Mouse (Mus musculus): Measurements from ENCODE around the gene Gabpb1. TPM values are rescaled to one million over a fixed set of nuclear protein-coding genes. Genes with fewer than 3 reads are reported as not detected.
A peak's percentile ranks its signal among the peaks of the same experiment; 100 is the strongest.
"Not testable (repeated sequence)": the region's sequence is repeated elsewhere in the genome, so short reads cannot be mapped to it uniquely, and the experiment has no call there.

The Gabpb1 gene
- polyA plus RNA-seq, 1 experiment: 6.0 TPM

GRCm38 (mm10) chr2:126618470-126619179 lies 57.5 kb downstream of the Gabpb1 start:
- no peaks in the 10 kb centered on the region for H3K36me3 ChIP-seq (replicated peaks; ENCODE audit: low read length)
- H3K9me3 ChIP-seq: no peaks in the 10 kb centered on the region
- TF ChIP-seq FLI1 (IDR thresholded peaks at IDR 0.05; ENCODE audit: low read length) (no peak), GATA1 (IDR thresholded peaks at IDR 0.05; ENCODE audit: borderline replicate concordance, low read length) (no peak)
- peaks cover 28% of the 10 kb centered on the region for H3K27me3 ChIP-seq (replicated peaks)
- peaks cover 21% of the 10 kb centered on the region for H3K4me1 ChIP-seq
- H3K4me3 ChIP-seq (replicated peaks): peak overlapping the region; percentile 4

DNA sequence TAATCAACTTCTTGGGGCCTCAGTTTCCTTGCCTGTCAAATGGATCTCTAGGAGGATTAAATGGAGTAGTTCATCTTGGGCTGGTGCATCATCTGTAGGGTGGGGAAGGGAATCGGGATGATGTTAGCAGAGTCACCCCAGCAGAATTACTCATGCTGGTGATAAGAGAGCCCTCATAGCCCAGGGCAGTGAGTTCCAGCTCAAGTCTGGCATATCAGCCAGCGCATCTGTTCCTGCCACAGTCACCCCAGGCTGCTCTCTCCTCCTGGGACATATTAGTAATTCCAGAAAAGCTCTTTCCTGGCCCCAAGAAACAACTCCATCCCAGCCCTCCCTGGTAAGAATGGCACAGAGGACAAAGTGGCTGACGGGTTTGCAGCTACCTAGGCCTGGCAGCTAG lies 60.8 kb downstream of the Gabpb1 start:
- Histone ChIP-seq H3K27me3 (replicated peaks) (peaks cover 28% of the 10 kb centered on the region), H3K4me3 (replicated peaks) (no peak overlapping the region), H3K9me3 (no peaks in the 10 kb centered on the region), H3K36me3 (replicated peaks; ENCODE audit: low read length) (no peaks in the 10 kb centered on the region), H3K4me1 (peaks cover 15% of the 10 kb centered on the region)
- TF ChIP-seq FLI1 (IDR thresholded peaks at IDR 0.05; ENCODE audit: low read length) (no peak), GATA1 (IDR thresholded peaks at IDR 0.05; ENCODE audit: borderline replicate concordance, low read length) (no peak)

DNA sequence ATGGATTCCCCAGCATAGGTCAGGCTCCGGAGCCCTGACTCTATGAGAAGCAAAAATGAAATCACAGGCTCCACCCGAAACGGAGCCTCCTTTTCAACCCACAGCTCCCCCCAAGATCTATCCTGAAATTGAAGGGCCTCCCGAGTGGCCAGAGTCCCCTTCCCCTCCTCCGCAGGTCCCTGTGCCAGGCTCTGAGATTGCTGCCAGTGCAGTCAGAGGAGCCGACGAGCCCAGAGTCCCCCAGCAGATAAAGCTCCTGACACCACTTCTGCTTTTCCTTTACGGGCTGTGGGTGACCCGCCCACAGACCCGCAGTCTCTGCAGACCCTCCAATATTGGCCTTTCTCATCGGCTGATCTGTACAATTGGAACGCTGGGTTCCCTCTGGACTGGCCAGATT lies 66.5 kb downstream of the Gabpb1 start:
- not testable (repeated sequence) for H3K36me3 ChIP-seq (replicated peaks; ENCODE audit: low read length); H3K9me3 ChIP-seq; H3K4me3 ChIP-seq (replicated peaks)
- H3K4me1 ChIP-seq: peaks cover 21% of the 10 kb centered on the region
- peaks cover 16% of the 10 kb centered on the region for H3K27me3 ChIP-seq (replicated peaks)

- peaks cover 21% of the 10 kb centered on the region for H3K4me1 ChIP-seq
- H3K9me3 ChIP-seq: no peaks in the 10 kb centered on the region
- H3K36me3 ChIP-seq (replicated peaks; ENCODE audit: low read length): no peaks in the 10 kb centered on the region
- H3K4me3 ChIP-seq (replicated peaks): peak overlapping the region; percentile 38
- peaks cover 19% of the 10 kb centered on the region for H3K27me3 ChIP-seq (replicated peaks)
- TF ChIP-seq FLI1 (IDR thresholded peaks at IDR 0.05; ENCODE audit: low read length) (no peak), GATA1 (IDR thresholded peaks at IDR 0.05; ENCODE audit: borderline replicate concordance, low read length) (no peak)
These were observed 68.5 kb downstream of the Gabpb1 start for GRCm38 (mm10) chr2:126607553-126608203.

DNA sequence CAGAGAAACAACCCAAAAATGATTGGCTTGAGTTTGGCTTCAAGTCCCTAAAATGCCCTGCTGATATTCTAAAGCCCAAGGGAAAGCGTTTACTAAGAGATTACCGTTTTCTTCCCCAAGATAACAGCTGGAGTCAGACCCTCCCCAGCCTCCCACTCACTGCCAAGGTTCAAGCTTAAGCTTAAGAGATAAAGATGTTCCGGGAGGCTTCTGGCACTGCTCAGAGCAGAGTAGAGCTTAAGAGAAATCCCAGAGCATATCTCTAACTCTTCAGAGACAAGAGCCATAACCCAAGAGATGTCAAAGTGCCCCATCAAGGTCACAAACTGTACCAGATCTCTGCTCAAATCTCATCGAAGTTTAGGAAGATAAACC lies 69.5 kb downstream of the Gabpb1 start:
- no peak overlapping the region for H3K4me3 ChIP-seq (replicated peaks)
- peaks cover 29% of the 10 kb centered on the region for H3K4me1 ChIP-seq
- H3K36me3 ChIP-seq (replicated peaks; ENCODE audit: low read length): no peaks in the 10 kb centered on the region
- peaks cover 22% of the 10 kb centered on the region for H3K27me3 ChIP-seq (replicated peaks)
- TF ChIP-seq GATA1 (IDR thresholded peaks at IDR 0.05; ENCODE audit: borderline replicate concordance, low read length) (no peak), FLI1 (IDR thresholded peaks at IDR 0.05; ENCODE audit: low read length) (no peak)
- no peaks in the 10 kb centered on the region for H3K9me3 ChIP-seq

DNA sequence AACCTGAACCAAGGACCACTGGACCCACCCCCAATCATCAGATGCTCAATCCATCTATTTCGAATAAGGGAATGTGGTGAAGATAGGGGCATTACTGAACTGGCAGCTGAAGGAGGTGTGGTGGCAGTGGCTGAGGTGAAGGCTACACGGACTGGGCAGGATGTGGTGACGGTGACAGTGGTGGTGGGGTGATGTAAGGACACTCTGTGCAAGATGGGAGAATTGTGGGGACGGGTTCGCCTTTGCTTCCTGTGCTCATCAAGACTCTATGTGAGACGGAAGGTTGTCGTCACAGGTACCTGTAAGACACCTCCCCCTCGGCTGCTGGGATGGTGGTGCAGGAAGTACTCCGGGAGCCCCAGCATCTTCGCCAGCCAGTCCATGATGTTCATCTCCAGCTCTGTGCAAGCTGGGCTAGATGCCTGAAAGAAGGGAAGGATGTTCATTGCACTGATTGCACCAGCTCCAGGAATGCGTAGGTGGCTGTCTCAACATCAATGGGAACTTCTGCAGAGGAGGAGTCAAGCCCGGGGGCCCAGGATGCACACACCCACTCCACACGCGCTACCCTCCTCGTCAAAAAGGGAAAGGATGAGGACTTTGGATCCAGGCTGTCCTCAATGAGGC lies 70.0 kb downstream of the Gabpb1 start:
- TF ChIP-seq GATA1 (IDR thresholded peaks at IDR 0.05; ENCODE audit: borderline replicate concordance, low read length) (no peak), FLI1 (IDR thresholded peaks at IDR 0.05; ENCODE audit: low read length) (no peak)

GRCm38 (mm10) chr2:126601918-126602600 lies 74.1 kb downstream of the Gabpb1 start:
- TF ChIP-seq FLI1 (IDR thresholded peaks at IDR 0.05; ENCODE audit: low read length): no peak
- no peak for TF ChIP-seq GATA1 (IDR thresholded peaks at IDR 0.05; ENCODE audit: borderline replicate concordance, low read length)
- H3K4me3 ChIP-seq (replicated peaks): peak overlapping the region; percentile 1
- no peaks in the 10 kb centered on the region for H3K36me3 ChIP-seq (replicated peaks; ENCODE audit: low read length)
- H3K27me3 ChIP-seq (replicated peaks): peaks cover 37% of the 10 kb centered on the region
- H3K4me1 ChIP-seq: peaks cover 47% of the 10 kb centered on the region
- no peaks in the 10 kb centered on the region for H3K9me3 ChIP-seq

More for the DNA sequence above, 70.0 kb downstream of the Gabpb1 start:
- Histone ChIP-seq H3K4me1 (peaks cover 32% of the 10 kb centered on the region), H3K27me3 (replicated peaks) (peaks cover 26% of the 10 kb centered on the region), H3K36me3 (replicated peaks; ENCODE audit: low read length) (no peaks in the 10 kb centered on the region), H3K9me3 (no peaks in the 10 kb centered on the region), H3K4me3 (replicated peaks) (peak overlapping the region; percentile 47)

GRCm38 (mm10) chr2:126600533-126600932 lies 75.6 kb downstream of the Gabpb1 start:
- Histone ChIP-seq H3K27me3 (replicated peaks) (peaks cover 27% of the 10 kb centered on the region), H3K9me3 (no peaks in the 10 kb centered on the region), H3K4me3 (replicated peaks) (no peak overlapping the region), H3K4me1 (peaks cover 41% of the 10 kb centered on the region), H3K36me3 (replicated peaks; ENCODE audit: low read length) (no peaks in the 10 kb centered on the region)
- no peak for TF ChIP-seq GATA1 (IDR thresholded peaks at IDR 0.05; ENCODE audit: borderline replicate concordance, low read length)
- TF ChIP-seq FLI1 (IDR thresholded peaks at IDR 0.05; ENCODE audit: low read length): no peak

DNA sequence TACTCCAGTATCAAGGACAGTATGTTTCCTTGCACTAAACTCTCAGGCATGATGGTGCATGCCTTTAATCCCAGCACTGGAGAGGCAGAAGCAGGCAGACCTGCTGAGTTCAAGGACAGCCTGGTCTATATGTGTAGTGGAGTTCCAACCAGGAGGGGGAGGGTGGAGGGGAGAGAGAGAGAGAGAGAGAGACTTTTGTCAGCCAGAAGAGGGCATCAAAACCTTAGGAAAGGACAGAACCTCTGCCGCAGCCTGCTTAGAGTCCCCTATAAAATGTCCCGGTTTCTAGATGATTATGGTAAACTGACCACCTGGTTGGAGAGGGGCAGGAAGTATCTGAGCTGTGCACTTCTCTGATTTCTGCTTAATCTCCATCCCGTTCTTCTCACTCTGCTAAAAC lies 77.1 kb downstream of the Gabpb1 start:
- Histone ChIP-seq H3K27me3 (replicated peaks) (peaks cover 24% of the 10 kb centered on the region), H3K4me1 (peaks cover 45% of the 10 kb centered on the region), H3K9me3 (no peaks in the 10 kb centered on the region), H3K4me3 (replicated peaks) (no peak overlapping the region), H3K36me3 (replicated peaks; ENCODE audit: low read length) (no peaks in the 10 kb centered on the region)
- TF ChIP-seq GATA1 (IDR thresholded peaks at IDR 0.05; ENCODE audit: borderline replicate concordance, low read length) (no peak), FLI1 (IDR thresholded peaks at IDR 0.05; ENCODE audit: low read length) (no peak)

DNA sequence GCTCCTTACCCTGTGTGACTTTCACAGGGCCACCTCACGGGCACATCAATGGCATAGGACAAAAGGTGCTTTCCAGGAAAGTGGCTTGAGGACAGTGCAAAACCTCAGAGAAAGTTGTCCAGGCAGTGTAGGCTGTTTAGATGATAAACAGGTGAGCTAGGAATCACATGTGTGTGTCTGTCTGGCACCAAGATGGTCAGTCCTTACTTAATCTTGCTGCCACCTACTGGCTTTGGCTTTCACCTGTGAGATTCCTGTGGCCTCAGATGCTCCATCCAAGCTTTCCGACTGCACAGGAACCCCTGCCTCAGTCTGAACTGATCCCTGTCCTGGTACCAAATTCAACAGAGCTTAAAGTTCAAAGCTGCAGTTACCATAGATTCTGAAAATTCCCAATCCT lies 77.8 kb downstream of the Gabpb1 start:
- Histone ChIP-seq H3K27me3 (replicated peaks) (peaks cover 20% of the 10 kb centered on the region), H3K36me3 (replicated peaks; ENCODE audit: low read length) (no peaks in the 10 kb centered on the region), H3K9me3 (no peaks in the 10 kb centered on the region), H3K4me3 (replicated peaks) (no peak overlapping the region), H3K4me1 (peaks cover 50% of the 10 kb centered on the region)
- TF ChIP-seq GATA1 (IDR thresholded peaks at IDR 0.05; ENCODE audit: borderline replicate concordance, low read length): no peak
- TF ChIP-seq FLI1 (IDR thresholded peaks at IDR 0.05; ENCODE audit: low read length): no peak
